Mouse (Mus musculus): ENCODE results near the gene Dcun1d4. TPM values are rescaled to one million over a fixed set of nuclear protein-coding genes. Genes with fewer than 3 reads are reported as not detected.

The Dcun1d4 gene
- 59.4 and 60.9 TPM in 2 replicates for polyA plus RNA-seq (2016; fragmentation: Nextera tagmentation; extraction: Ambion mirVana)

GRCm38 (mm10) chr5:73480700-73481099 lies at the start of gene Dcun1d4:
TSS of gene Dcun1d4 (plus strand) at chr5:73481000.
- H3K4me2 ChIP-seq: no peak within 1 kb of the TSS
- ATAC-seq (ENCODE audit: low FRiP score): no peak
- no peak within 1 kb of the TSS for H3K9ac ChIP-seq
- no peaks in the 10 kb centered on the region for H3K9me3 ChIP-seq
- H3K36me3 ChIP-seq (replicated peaks): no peaks in the 10 kb centered on the region
- WGBS: 82% methylated on average over 7 of the region's 7 CpGs
- peaks cover 5% of the 10 kb centered on the region; the same call in 1 of the 2 replicates for H3K4me1 ChIP-seq
- H3K27ac ChIP-seq: no peak within 1 kb of the TSS
- H3K27me3 ChIP-seq: no peaks in the 10 kb centered on the region
- no peak within 1 kb of the TSS for H3K4me3 ChIP-seq (replicated peaks)

- Histone ChIP-seq H3K9me3 (no peaks in the 10 kb centered on the region), H3K27ac (no peak overlapping the region), H3K4me1 (0 out of 2 replicates have a peak, but pooled peaks cover 3% of the 10 kb centered on the region), H3K36me3 (replicated peaks) (no peaks in the 10 kb centered on the region), H3K4me2 (0 out of 2 replicates have a peak overlapping the region, but pooled peaks have one; percentile 19), H3K27me3 (no peaks in the 10 kb centered on the region), H3K4me3 (replicated peaks) (no peak overlapping the region), H3K9ac (no peak overlapping the region; the same call in 1 of the 2 replicates)
- peak; percentile 88 for ATAC-seq (ENCODE audit: low FRiP score)
- WGBS: 23% methylated on average over 14 of the region's 14 CpGs
Measured at GRCm38 (mm10) chr5:73431581-73431980, 49.2 kb upstream of the Dcun1d4 start.

GRCm38 (mm10) chr5:73432805-73433204 lies 48.0 kb upstream of the Dcun1d4 start:
- no peaks in the 10 kb centered on the region for H3K9me3 ChIP-seq
- H3K4me1 ChIP-seq: 0 out of 2 replicates have a peak, but pooled peaks cover 3% of the 10 kb centered on the region
- 83% methylated on average over 6 of the region's 6 CpGs for WGBS
- H3K4me3 ChIP-seq (replicated peaks): no peak overlapping the region
- no peak for ATAC-seq (ENCODE audit: low FRiP score)
- H3K4me2 ChIP-seq: no peak overlapping the region
- H3K9ac ChIP-seq: no peak overlapping the region
- H3K27ac ChIP-seq: no peak overlapping the region
- no peaks in the 10 kb centered on the region for H3K36me3 ChIP-seq (replicated peaks)
- H3K27me3 ChIP-seq: no peaks in the 10 kb centered on the region

- 79% methylated on average over 7 of the region's 7 CpGs for WGBS
- ATAC-seq (ENCODE audit: low FRiP score): no peak
- Histone ChIP-seq H3K4me1 (0 out of 2 replicates have a peak, but pooled peaks cover 3% of the 10 kb centered on the region), H3K4me2 (no peak overlapping the region), H3K9me3 (no peaks in the 10 kb centered on the region), H3K4me3 (replicated peaks) (no peak overlapping the region), H3K27me3 (no peaks in the 10 kb centered on the region), H3K27ac (no peak overlapping the region), H3K9ac (no peak overlapping the region), H3K36me3 (replicated peaks) (no peaks in the 10 kb centered on the region)
Measured at GRCm38 (mm10) chr5:73434764-73435163, 46.0 kb upstream of the Dcun1d4 start.

DNA sequence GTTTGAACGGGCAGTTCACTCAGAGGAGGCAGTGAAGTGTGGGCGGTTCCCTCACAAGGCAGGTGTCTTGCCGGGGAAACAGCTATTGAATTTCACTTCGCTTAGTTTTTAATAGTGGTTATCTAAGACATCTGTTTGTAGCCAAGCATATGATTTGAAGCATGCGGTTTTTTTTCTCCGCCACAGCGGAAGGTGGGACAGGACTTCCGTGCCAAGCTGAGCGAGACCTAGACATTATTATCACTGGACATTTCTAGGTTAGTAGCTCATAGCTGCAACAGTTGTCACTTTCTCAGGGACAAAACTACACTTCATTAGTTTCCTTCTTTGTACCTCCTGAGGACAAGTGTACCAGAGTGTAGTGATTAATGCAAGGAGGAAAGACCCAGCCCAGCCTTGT lies 38.6 kb upstream of the Dcun1d4 start:
- Histone ChIP-seq H3K9me3 (no peaks in the 10 kb centered on the region), H3K4me1 (0 out of 2 replicates have a peak, but pooled peaks cover 4% of the 10 kb centered on the region), H3K4me3 (replicated peaks) (no peak overlapping the region), H3K9ac (no peak overlapping the region), H3K4me2 (no peak overlapping the region), H3K27ac (no peak overlapping the region), H3K36me3 (replicated peaks) (no peaks in the 10 kb centered on the region), H3K27me3 (no peaks in the 10 kb centered on the region)
- no peak for ATAC-seq (ENCODE audit: low FRiP score)
- WGBS: 82% methylated on average over 9 of the region's 9 CpGs

DNA sequence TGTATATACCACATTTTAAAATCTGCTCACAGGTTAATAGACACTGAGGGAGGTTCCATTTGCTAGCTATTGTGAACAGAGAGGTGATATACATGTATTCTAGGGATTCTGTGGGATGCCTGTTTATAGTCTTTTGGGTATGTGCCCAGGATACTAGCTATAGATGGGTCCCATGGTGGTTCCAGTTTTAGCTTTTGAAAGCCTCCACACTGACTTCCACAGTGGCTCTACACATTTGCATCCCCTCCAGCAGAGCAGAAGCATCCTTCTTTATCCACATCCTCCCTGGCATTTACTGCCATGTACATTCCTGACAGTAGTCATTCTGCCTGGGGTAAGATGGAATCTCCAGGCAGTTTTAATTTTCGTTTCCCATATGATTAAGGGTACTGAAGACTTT lies 30.5 kb upstream of the Dcun1d4 start:
- no peak overlapping the region for H3K9ac ChIP-seq
- no peak overlapping the region for H3K27ac ChIP-seq
- H3K4me1 ChIP-seq: no peaks in the 10 kb centered on the region
- no peaks in the 10 kb centered on the region for H3K9me3 ChIP-seq
- H3K4me2 ChIP-seq: no peak overlapping the region
- 73% methylated on average over 1 of the region's 1 CpGs for WGBS
- no peak overlapping the region for H3K4me3 ChIP-seq (replicated peaks)
- no peaks in the 10 kb centered on the region for H3K27me3 ChIP-seq
- H3K36me3 ChIP-seq (replicated peaks): no peaks in the 10 kb centered on the region
- no peak for ATAC-seq (ENCODE audit: low FRiP score)

GRCm38 (mm10) chr5:73454502-73455306 lies 26.1 kb upstream of the Dcun1d4 start:
- Histone ChIP-seq H3K27me3 (no peaks in the 10 kb centered on the region), H3K4me1 (no peaks in the 10 kb centered on the region), H3K27ac (no peak overlapping the region), H3K36me3 (replicated peaks) (no peaks in the 10 kb centered on the region), H3K9me3 (no peaks in the 10 kb centered on the region), H3K4me3 (replicated peaks) (no peak overlapping the region), H3K4me2 (no peak overlapping the region), H3K9ac (no peak overlapping the region)
- WGBS: 82% methylated on average over 2 of the region's 2 CpGs
- no peak for ATAC-seq (ENCODE audit: low FRiP score)

DNA sequence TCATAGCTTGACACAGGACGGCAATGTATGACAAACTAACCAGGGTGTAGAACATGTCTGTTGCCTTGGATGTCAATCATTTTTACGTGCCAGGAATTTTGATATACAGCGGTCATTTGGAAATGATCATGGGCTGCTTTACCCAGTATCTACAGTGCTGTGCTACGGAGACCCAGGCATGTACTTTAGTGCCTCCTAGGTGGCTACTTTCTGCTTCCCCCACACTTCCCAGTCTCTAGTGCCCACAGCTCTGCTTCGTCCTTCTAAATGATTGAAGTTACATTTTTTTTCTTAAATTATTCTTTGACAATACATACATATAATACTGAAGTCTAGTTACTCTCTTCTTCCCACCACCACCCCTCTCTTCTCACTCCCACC lies 25.5 kb upstream of the Dcun1d4 start:
- Histone ChIP-seq H3K9ac (no peak overlapping the region), H3K4me2 (no peak overlapping the region), H3K4me1 (no peaks in the 10 kb centered on the region), H3K4me3 (replicated peaks) (no peak overlapping the region), H3K9me3 (no peaks in the 10 kb centered on the region), H3K36me3 (replicated peaks) (no peaks in the 10 kb centered on the region), H3K27me3 (no peaks in the 10 kb centered on the region), H3K27ac (no peak overlapping the region)
- 88% methylated on average over 5 of the region's 5 CpGs for WGBS
- no peak for ATAC-seq (ENCODE audit: low FRiP score)

DNA sequence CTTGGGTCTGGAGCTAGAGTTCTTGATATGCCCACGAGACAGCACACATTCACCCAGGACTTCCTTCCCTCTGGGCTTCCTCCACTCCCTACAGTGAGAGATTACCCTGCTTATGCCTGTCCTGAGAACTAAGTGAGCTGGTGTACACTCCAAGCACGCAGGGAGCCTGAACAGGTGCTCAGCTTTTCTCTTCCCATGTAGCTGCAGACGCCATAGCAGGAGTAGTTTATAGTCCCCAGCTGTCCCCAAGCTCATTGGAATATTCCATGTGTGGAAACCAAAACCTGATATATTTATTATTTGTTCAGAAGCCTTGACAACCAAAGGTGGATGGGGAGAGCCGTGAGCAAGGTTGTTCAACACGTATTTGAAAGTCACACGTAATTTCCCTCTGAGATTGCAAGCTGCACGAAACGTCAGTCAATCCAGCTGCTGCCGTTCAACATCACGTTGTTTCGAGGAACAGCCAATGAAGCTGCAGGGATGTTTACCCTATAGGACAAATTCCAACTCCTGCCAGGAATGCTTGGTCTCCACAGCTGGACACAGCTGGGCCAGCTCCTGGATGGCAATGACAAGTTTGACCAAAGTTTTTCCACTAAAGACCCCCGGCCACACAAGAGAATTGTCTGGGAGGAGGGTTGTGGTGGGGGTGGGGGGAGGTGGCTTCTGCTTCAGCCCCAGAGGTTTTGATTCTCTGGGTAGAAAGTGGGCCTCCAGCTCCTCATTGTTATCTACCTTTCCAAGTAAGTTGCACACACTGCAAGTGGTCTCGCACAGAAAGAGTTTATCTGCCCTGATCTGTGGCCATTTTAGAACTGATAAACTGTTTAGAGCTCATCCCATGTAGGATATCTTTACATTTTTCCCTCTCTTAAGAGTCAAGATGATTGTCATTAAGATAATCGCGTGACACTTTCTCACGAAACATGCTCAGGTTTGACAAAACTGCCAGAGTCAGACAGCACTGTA lies 12.1 kb upstream of the Dcun1d4 start:
- Histone ChIP-seq H3K36me3 (replicated peaks) (no peaks in the 10 kb centered on the region), H3K4me3 (replicated peaks) (no peak overlapping the region), H3K27me3 (no peaks in the 10 kb centered on the region), H3K4me2 (no peak overlapping the region), H3K4me1 (no peaks in the 10 kb centered on the region), H3K9me3 (no peaks in the 10 kb centered on the region), H3K9ac (no peak overlapping the region), H3K27ac (no peak overlapping the region)
- no peak for ATAC-seq (ENCODE audit: low FRiP score)
- WGBS: 90% methylated on average over 16 of the region's 16 CpGs

DNA sequence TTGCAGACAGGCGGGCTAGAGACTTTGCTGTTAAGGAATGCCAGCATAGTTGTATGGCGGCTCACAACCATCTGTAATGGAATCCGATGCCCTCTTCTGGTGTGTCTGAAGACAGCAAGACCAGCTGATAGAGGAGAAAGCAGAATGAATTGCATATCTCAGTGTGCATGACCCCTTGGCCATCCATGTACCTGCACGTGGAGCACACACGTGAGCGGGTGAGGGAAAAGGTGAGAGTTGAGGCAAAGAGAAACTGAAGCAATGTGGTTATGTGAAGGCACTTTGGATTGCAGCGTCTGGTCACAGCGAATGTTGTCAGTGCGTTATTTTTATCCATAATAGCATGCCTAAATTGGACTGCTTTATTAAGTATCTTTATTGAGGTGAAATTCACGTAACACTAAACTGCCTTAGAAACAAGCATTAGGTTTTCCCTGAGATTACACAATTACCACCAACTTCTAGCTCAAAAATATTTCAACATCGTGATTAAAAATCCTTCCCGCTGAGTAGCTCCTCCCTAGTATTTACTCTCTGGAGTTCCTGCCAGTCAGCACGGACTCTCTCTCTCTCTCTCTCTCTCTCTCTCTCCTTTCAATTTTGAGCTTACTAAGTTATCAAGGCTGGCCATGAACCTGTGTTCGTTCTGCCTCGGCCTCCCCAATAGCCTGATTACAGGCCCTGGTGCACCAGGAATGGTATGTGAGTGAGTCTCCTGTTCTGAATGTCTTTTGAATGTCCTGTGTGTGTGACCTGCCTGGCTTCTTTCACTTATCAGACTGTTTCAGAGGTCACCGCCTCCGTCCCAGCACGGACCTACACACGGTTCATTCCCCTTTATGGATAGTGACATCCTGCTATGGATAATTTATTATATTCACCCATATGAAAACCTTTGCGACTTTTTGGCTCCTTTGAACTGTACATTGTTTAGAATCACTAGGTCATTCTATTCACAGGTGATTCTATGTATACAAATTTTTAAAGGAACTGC lies 6.1 kb upstream of the Dcun1d4 start:
- Histone ChIP-seq H3K4me3 (replicated peaks) (no peak overlapping the region), H3K36me3 (replicated peaks) (no peaks in the 10 kb centered on the region), H3K27me3 (no peaks in the 10 kb centered on the region), H3K4me1 (no peaks in the 10 kb centered on the region), H3K4me2 (no peak overlapping the region), H3K27ac (no peak overlapping the region), H3K9ac (no peak overlapping the region), H3K9me3 (no peaks in the 10 kb centered on the region)
- 89% methylated on average over 20 of the region's 20 CpGs for WGBS
- no peak for ATAC-seq (ENCODE audit: low FRiP score)

DNA sequence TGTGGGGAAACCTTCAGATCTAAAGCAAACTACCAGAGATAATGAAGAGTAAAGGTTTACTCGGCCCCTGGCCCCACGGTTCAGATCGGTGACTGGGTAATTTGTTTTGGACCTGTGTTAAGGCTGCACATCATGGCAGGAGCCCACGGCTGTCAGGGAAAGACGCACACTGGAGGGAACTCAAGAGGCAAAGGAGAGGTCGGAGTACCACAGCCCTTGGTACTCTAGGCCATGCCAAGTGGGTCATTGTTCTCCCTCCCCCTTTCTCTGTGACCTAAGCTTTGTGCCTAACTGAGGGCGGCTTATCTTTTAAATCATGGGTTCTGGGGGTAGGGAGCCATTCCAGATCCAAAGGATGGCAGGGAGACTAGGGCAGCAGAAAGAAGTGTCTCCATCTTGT lies 601 bp downstream of the Dcun1d4 start:
- H3K4me1 ChIP-seq: peaks cover 5% of the 10 kb centered on the region; the same call in 1 of the 2 replicates
- no peaks in the 10 kb centered on the region for H3K27me3 ChIP-seq
- no peaks in the 10 kb centered on the region for H3K36me3 ChIP-seq (replicated peaks)
- no peak for ATAC-seq (ENCODE audit: low FRiP score)
- no peak overlapping the region for H3K4me3 ChIP-seq (replicated peaks)
- 90% methylated on average over 7 of the region's 7 CpGs for WGBS
- H3K9ac ChIP-seq: no peak overlapping the region
- no peak overlapping the region for H3K27ac ChIP-seq
- no peak overlapping the region for H3K4me2 ChIP-seq
- H3K9me3 ChIP-seq: no peaks in the 10 kb centered on the region

Data from forebrain, embryonic 12.5 days (tissue).